Mouse (Mus musculus) layer of hippocampus, postnatal 25 days (tissue): ENCODE results near the gene Map3k21. TPM values are rescaled to one million over a fixed set of nuclear protein-coding genes. Genes with fewer than 3 reads are reported as not detected.

Experiments used
- DNase-seq, 2 experiments: peaks; one replicate each; pipeline ENCODE4 v3.0.0; 2022; ENCODE audit warnings: mixed read lengths in 2 of 2, low spot score in 1 of 2; ENCODE audit errors: extremely low spot score in 1 of 2
- total RNA-seq, 2 experiments: library from RNA; stranded (reverse); gene quantifications; 2 replicates each; pipeline ENCODE4 v1.2.3; 2021

Map3k21 gene
- total RNA-seq, 2 experiments from 2014 or later = 1.1 to 1.5 TPM

GRCm38 (mm10) chr8:125960037-125960436, 49.8 kb downstream of the Map3k21 start:
- peak in 1 of 2 experiments; percentile 9 for DNase-seq

- no peak for DNase-seq
These were observed 51.5 kb downstream of the Map3k21 start for GRCm38 (mm10) chr8:125961790-125962189.

- no peak for DNase-seq
These were observed 53.6 kb downstream of the Map3k21 start for GRCm38 (mm10) chr8:125963807-125964211.

GRCm38 (mm10) chr8:125971336-125971735, 61.1 kb downstream of the Map3k21 start:
- DNase-seq = no peak

GRCm38 (mm10) chr8:125975981-125976380, 65.7 kb downstream of the Map3k21 start:
- no peak for DNase-seq

GRCm38 (mm10) chr8:125980826-125981225, 70.6 kb downstream of the Map3k21 start:
- no peak for DNase-seq

GRCm38 (mm10) chr8:125983515-125983914, 73.3 kb downstream of the Map3k21 start:
- DNase-seq = no peak

- no peak for DNase-seq
These were observed 73.9 kb downstream of the Map3k21 start for GRCm38 (mm10) chr8:125984140-125984539.

- DNase-seq = no peak
These were observed 75.1 kb downstream of the Map3k21 start for GRCm38 (mm10) chr8:125985364-125985763.

- DNase-seq = no peak
These were observed 76.8 kb downstream of the Map3k21 start for GRCm38 (mm10) chr8:125986999-125987589.

- DNase-seq = no peak
These were observed 77.7 kb downstream of the Map3k21 start for GRCm38 (mm10) chr8:125987996-125988395.

- no peak for DNase-seq
These were observed 83.4 kb downstream of the Map3k21 start for GRCm38 (mm10) chr8:125993636-125994035.

GRCm38 (mm10) chr8:125995101-125995986, 85.1 kb downstream of the Map3k21 start, which contains the start of gene Kcnk1:
Kcnk1 (plus strand) TSS chr8:125995170.
- DNase-seq = peak; percentile 56 to 81

- DNase-seq = no peak
These were observed 86.0 kb downstream of the Map3k21 start for GRCm38 (mm10) chr8:125996031-125996839.

GRCm38 (mm10) chr8:125996980-125997379, 86.7 kb downstream of the Map3k21 start:
- no peak for DNase-seq

Other genes starting within 250 kb of the Map3k21 start
- gene Map10, start 240.6 kb upstream of the Map3k21 start, total RNA-seq = 1 to 10 TPM; 5.2 to 6.5 TPM
- 10 to 100 TPM; 21.0 to 21.4 TPM for gene Ntpcr, start 180.5 kb upstream of the Map3k21 start, total RNA-seq
- gene Pcnx2, start 12.1 kb upstream of the Map3k21 start, total RNA-seq = 10 to 100 TPM; 66.0 to 66.3 TPM
- 10 to 100 TPM; 78.3 to 82.5 TPM for gene Kcnk1, start 84.7 kb downstream of the Map3k21 start, total RNA-seq